Mouse (Mus musculus): ENCODE results near the gene Pfn4. TPM values are rescaled to one million over a fixed set of nuclear protein-coding genes. Genes with fewer than 3 reads are reported as not detected.
A peak's percentile ranks its signal among the peaks of the same experiment; 100 is the strongest.
"Not testable (repeated sequence)": the region's sequence is repeated elsewhere in the genome, so short reads cannot be mapped to it uniquely, and the experiment has no call there.

Pfn4 gene
- total RNA-seq (2021) = 10 to 100 TPM in 1 of 2 experiments, 1 to 10 TPM in 1; 9.9 to 12.2 TPM

DNA sequence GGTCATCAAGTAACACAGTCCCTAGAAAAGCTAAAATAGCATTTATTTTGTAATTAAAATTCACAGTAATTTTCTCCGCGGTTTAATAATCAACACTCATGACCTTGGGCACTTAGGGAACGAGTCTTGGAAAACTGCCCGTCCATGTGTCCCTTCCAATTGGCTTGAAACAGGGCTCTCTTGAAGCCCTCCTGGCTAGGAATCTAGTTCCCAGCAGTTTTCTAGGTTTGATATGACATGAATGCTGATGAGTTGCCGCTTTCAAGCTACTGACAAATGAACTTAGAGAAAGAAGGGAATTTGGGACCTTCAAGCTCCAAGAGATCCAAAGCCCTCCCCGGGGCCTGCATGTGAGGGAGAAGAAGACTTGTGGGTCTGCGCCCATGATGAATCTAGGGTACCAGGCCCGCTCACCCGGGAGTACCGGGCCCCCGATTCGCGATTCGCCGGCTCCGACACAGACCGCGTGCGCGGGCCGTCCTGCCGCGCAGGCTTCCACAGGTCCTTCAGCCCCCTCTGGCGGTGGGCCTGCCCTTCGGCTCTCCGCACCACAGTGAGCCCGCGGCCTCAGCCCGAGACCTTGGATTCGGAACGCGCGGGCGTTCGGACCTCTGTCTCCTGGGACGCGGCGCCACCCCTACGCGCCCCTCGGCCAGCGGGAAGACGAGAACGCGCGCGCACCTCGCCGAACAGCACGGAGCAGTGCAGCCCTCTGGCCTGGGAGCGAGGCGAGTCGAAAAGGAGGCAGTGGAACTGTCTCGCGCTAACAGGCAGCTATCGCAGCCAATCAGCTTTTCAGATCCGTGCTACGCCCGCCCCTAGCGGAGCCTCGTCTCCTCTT is at the start of gene Pfn4, which contains the start of gene Fam228b:
TSS of gene Pfn4 (plus strand) at position 531 of the 841 bp plus-strand sequence.
TSS of gene Fam228b (minus strand) at position 776 of the 841 bp plus-strand sequence.
- peak; percentile 97 to 98 for DNase-seq (ENCODE audit: low spot score in 2 of 2)
- intact Hi-C loops (cut with DNase I) = loop anchor here (2.0 to 5.0 kb wide), 4 partner anchors 49 to 196 kb away; partner anchors contain the start of genes Sf3b6 and Wdcp

DNA sequence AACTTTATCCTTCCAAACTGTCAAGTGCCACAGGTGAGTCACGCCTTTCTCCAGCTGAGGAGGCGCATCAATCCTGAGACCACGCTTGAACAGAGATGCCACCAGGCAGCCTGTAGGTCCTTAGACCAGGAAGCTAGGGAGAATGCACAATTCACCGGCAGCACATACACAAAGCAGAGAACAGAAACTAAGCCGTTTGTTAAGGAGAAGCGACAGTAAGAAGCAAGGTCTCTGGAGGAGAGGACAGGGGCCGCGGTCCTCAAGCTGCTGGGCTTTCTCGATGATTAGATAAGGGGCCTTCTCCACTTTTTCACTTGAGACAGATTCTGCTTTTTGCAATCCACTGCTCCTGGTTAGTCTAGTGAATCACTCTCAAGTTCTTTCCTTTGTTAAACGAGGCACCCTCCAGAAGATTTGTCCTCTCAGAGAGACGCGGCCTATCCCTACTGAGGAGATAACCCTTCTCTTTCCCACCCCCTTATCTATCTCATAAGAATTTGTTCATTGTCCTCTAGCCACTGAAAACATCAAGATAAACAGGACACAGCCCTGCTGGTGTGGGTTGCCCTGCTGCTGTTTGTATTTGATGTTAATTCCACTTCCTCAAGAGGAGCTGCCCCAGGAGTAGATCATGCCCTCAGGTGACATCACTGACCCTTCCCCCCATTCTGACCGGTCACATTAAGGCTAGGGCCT is 49.6 kb upstream of the Pfn4 start:
- intact Hi-C loops (cut with DNase I) = no loop called here
- DNase-seq (ENCODE audit: low spot score in 2 of 2) = no peak

DNA sequence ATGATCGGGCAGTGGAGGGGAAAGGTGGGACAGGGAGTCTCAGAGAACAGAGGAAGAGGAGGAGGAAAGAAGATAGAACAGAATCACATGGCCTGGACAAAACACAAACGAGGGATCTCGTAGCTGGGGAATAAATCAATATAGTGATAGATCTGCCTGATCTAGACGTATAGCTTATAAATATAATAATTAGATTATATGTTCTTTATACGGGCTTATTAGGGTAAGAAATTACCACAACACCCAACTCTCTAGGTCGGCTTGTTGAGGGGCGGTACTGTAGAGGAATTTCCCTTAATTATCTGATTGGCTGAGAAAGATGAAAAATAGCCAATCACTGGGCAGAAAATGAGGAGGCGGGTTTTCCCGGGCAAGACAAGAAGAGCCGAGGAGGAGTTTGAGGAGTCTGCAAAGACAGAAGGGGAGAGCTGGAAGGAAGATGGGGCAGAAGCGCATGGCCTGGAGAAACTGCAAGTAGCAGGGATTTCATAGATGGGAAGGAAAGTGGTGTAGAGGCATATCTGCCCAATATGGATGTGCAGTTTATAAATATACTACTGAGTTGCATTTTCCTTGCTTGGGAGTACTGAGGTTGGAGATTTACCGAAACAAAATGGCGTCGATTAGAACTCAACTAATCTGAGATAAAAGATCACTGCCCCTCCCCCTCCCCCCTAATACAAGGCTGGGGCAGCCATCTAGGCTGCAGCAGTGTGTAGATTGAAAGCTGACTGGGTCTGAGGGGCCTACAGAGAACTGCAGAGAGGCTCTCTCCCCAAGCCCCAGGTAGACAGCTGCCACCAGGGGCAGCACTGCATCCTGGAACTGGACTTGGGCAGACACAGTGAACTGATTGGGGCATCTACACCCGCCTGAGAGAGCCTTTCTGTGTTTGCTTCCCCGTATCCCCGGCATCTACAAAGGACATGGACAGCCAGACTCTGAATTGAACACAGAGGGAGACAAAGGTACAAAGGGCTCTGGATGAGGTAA is 48.8 kb upstream of the Pfn4 start:
- intact Hi-C loops (cut with DNase I) = no loop called here
- no peak for DNase-seq (ENCODE audit: low spot score in 2 of 2)

DNA sequence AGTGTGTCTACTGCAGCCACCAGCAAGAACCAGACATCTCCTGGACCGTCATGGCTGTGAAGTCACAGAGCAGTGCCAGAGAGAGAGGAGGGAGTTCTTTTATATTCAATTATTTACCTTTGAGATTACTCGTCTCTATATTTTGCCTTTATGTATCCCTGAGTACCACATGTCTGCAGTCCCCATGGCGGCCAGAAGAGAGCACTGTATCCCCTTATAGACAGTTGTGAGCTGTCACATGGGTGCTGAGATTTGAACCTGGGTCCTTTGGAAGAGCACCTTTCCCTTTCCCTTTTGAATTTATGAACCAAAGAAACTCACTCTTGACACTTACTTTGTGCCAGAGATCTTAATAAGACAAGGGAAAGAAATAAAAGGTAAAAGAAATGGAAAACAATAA is 39.7 kb upstream of the Pfn4 start:
- intact Hi-C loops (cut with DNase I) = no loop called here
- no peak for DNase-seq (ENCODE audit: low spot score in 2 of 2)

DNA sequence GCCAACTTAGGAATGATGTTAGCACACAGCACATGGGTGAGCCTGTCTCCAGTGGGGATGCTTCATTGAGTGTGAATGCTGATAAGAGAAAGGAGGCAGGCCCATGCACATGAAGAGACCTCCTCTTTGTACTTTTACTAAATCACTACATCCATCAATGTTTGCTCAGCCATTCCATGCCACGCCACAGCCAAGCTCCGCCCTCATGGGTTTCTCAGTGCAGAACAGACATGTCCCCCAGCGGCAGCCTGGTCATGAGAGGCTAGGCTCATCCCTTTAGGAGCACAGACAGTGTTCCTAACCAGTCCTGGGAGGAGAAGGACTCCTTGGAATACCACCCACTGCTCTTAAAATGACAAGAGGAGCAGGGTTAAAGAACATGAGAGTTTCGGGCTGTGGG is 37.2 kb upstream of the Pfn4 start:
- intact Hi-C loops (cut with DNase I) = no loop called here
- no peak for DNase-seq (ENCODE audit: low spot score in 2 of 2)

DNA sequence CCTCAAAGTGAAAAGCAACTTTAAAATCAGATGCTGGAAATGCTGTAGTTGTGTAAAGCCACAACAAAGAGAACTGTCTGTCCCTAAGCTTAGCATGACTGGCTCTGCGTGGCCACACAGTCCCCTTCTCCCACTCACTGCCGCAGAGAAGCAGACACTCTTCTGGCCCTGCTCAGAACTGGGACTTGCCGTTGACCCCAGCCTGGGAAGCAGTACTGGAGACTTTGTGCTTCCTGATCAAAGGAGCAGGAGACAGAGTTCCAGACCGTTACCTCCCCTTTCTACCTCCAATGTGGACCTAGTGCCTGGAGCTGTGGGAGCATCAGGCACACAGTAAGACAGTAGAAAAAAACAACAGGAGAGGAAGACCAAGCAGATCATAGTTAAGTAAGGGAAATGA is 36.5 kb upstream of the Pfn4 start:
- DNase-seq (ENCODE audit: low spot score in 2 of 2) = no peak
- intact Hi-C loops (cut with DNase I) = no loop called here

DNA sequence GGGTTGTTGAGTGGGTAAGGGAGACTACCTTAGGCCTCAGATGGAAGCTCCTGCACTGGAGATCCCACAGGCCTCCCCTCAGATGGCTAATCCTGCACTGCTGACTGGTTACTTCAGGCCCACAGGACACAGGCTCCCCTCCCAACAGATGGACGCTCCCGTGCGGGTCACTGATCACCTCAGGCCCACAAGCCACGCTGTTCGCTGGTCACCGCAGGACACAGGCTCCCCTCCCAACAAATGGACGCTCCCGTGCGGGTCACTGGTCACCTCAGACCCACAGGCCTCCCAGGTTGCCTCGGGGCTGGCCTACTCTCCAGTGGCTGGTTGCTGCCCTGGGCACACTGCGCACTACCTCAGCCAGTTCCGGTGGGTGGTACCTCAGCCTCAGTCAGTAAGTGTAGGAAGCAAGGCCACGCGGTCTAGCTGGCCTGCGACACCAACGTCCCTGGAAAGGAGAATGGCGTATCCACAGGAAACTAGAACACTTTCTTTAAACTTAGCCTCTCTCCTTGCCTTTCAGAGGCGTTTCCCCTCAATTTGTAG is 30.7 kb upstream of the Pfn4 start, which contains the start of gene Fam228a:
TSS of gene Fam228a (minus strand) at position 400 of the 546 bp plus-strand sequence.
- no peak for DNase-seq (ENCODE audit: low spot score in 2 of 2)
- intact Hi-C loops (cut with DNase I) = no loop called here

DNA sequence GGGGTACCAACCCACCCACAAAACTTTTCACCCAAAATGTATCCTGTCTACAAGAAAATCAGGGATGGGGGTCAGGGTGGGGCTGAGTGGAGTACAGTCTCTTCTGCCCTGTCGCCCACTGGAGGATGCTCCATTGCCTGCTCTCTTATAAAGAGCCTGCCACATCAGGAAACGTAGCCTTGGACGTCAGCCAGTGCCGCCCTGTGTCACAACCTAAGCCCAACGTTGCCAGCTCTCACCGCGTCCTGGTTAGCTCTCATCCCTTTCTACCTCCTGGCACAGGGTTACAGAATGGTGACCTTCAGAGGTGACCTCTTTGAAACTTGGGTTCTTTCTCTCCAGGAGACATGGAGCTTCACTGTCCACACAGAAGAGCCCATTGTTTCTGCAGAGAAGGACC is 28.0 kb upstream of the Pfn4 start:
- no peak for DNase-seq (ENCODE audit: low spot score in 2 of 2)
- intact Hi-C loops (cut with DNase I) = no loop called here

DNA sequence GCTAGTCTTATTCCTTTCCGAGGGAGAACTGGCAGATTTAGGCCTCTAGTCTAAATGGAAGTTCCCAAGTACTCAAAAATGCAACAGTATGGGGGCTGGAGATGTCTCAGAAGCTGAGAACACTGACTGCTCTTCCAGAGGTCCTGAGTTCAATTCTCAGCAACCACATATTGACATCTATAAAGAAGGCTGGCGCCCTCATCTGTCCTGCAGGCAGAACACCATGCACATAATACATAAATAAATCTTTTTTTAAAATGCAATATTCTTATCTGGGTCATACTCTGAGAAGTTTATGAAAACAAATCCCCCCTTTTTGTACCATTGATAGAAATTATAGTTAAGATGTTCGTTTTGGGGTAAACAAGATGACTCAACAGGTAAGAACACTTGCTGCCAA is 26.6 kb upstream of the Pfn4 start:
- DNase-seq (ENCODE audit: low spot score in 2 of 2) = no peak
- intact Hi-C loops (cut with DNase I) = no loop called here

DNA sequence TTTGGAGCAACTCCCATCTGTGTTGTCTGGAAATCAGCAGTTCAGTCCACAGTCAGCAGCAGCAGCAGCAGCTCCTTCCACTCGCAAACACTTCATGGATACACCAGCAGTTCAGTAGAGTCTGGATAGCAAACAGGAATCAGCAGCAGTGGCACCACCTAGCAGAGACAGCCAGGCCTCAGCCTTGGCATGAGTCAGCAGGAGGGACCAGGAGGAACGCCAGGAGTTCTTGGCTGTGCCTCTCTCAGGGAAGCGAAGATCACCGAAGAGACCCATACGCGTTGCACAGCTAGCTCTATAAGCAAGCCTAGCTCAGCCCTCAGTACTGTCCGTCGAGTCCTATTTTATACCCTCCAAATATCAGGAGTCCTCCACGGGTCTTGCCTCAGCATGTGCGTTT is 24.3 kb upstream of the Pfn4 start:
- peak in 1 of 2 experiments; percentile 18 for DNase-seq (ENCODE audit: low spot score in 2 of 2)
- intact Hi-C loops (cut with DNase I) = no loop called here

DNA sequence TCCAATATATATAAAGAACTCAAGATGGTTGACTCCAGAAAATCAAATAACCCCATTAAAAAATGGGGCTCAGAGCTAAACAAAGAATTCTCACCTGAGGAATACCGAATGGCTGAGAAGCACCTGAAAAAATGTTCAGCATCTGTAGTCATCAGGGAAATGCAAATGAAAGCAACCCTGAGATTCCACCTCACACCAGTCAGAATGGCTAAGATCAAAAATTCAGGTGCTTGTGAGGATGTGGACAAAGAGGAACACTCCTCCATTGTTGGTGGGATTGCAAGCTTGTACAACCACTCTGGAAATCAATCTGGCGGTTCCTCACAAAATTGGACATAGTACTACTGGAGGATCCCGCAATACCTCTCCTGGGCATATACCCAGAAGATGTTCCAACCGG is 14.4 kb upstream of the Pfn4 start:
- intact Hi-C loops (cut with DNase I); DNase-seq (ENCODE audit: low spot score in 2 of 2): not testable (repeated sequence)

DNA sequence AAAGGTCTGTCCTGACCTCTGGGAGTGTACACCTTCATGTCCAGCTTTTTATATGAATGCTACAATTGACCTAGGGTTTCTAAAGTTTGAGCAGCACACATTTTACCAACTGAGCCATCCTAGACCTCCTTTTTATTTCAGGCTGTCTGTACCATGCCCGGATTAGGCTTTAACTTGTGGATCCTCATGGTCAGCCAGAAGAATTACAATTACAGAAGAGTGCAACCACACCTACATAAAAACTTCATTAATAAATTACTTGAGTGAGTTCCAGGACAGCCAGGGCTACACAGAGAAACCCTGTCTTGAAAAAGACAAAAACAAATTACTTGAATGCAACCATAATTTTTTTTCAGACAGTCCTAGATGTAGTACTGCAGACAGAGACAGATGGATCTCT is 11.8 kb upstream of the Pfn4 start:
- DNase-seq (ENCODE audit: low spot score in 2 of 2) = no peak
- intact Hi-C loops (cut with DNase I) = no loop called here

DNA sequence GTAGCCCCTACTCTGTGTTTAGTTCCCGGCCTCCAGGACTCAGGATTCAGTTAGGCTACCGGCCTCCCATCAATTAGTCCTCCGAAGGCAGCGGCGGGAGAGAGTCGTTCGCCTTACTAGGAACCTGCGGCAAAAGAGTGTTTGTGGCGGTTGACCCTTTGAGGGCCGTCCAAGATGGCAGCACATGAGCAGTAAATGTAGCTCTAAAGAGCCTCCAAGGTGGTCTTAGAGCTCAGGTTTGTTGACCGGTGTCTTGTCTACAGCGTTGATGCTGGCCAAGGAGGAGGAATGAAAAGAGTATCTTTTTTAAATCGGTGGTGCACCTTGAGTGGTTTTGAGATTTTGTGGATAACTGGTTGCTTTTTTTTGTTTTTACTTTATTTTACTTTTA is 506 bp downstream of the Pfn4 start:
- no peak for DNase-seq (ENCODE audit: low spot score in 2 of 2)
- intact Hi-C loops (cut with DNase I) = loop anchor here (2.0 to 5.0 kb wide), 4 partner anchors 48 to 197 kb away; partner anchors contain the start of genes Sf3b6 and Wdcp

DNA sequence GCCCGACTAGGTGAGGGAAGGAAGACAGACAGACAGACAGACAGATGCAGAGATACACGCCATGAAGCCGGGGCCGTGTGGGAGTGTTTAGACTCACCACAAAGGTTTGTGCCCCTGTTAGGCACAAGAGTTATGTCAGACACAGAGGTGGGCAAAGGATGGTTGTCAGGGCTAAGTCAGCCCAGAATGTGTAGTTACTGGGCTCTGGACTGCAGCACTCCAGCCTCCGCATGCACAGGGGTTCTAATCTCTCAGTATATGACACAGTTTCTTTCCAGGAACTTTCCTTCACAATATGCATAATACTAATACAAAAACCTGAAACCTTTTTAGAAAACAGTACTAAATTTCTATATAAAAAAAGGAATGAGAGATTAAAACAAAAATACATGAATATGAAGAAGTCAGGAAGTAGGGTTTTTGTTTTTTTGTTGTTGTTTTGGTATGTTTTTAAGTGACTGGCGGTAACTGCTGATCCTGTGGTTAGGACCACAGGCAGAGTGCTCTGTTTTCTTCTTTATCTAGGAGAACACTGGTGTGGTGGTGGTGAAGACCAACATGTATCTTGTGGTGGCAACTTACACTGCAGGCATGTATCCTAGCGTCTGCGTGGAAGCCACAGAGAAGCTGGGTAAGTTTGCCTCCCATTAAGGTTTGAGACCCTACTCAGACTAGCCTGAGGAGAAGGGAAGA is 6.2 kb downstream of the Pfn4 start:
- intact Hi-C loops (cut with DNase I) = no loop called here
- DNase-seq (ENCODE audit: low spot score in 2 of 2) = no peak

DNA sequence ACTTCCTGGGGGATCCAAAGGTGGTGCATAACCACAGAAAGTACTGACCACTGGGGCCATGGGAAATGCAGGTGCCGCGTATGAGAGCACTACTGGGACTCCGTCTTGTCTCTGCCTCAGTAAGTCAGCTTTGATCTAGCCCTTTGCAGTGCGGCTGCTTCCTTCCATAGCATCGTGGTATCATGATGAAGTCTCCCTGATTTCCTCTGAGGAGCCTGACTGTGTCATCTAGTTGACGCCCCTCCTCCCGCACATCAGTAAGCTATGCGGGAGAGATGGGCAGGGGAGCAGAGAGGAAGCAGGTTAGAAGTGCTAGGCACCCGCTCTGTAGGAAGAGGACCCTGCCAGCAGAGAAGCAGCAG is 6.7 kb downstream of the Pfn4 start:
- DNase-seq (ENCODE audit: low spot score in 2 of 2) = no peak

DNA sequence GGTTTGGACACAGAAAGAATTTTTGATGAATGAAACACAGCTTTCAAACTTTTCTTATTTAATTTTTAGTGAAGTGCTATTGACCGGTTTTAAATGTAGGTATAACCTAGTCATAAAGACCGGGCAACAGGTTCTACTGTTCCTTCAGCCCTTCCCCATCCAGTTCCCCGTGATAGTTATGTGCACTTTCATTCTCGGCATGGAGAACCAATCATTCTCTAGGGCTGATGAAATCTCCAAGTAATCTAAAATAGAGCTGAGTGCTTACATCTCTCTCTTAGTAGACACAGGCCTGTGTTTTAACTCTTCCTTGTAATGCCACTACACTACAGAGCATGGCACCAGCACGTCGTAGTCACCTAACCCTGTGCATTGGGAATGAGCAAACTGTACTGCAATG is 8.9 kb downstream of the Pfn4 start:
- intact Hi-C loops (cut with DNase I) = no loop called here
- no peak for DNase-seq (ENCODE audit: low spot score in 2 of 2)

More for the DNA sequence above, 6.7 kb downstream of the Pfn4 start:
- intact Hi-C loops (cut with DNase I) = no loop called here

DNA sequence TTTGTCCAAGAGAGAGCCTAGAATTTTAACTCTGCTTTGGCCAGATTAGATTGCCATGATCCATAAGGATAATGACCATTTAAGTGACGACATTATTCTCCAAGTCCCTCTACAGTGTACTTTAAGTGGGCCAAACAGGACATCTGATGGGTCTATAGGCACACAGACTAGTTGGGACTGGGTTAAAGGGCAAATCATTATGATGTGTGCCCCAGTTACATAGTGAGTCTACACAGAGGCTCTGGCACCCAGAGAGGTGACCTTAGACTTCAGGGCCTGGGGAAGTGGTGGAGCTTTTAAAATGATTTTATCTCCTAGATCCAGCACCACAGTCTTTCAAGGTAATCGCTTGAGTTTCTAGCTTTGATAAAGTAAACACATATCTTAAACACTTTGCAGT is 11.4 kb downstream of the Pfn4 start:
- DNase-seq (ENCODE audit: low spot score in 2 of 2) = no peak
- intact Hi-C loops (cut with DNase I) = no loop called here

DNA sequence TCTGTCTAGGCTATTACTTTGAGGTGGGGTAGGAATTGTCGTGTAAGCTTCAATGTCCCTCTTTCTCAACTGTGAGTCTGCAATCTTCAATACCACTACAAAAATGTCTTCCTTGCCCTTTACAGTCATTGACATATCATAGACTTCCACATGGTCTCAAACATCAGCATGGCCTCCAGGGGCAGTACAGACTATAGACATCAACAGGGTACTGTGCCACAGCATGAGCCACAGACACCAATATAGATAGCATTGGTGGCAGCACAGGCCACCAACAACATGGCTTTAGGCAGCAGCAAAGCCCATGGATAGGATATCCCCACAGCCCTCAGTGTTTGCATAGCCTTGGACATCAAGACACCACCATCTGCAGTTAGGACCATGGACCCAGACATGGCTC is 12.4 kb downstream of the Pfn4 start:
- intact Hi-C loops (cut with DNase I) = no loop called here
- no peak for DNase-seq (ENCODE audit: low spot score in 2 of 2)
